Mouse (Mus musculus) WW6 (cell line): ENCODE measurements around the gene Mapk3.
"Not testable (repeated sequence)": the region's sequence is repeated elsewhere in the genome, so short reads cannot be mapped to it uniquely, and the experiment has no call there.

Experiments
- DNase-seq: peaks from one replicate; pipeline ENCODE4 v3.0.0-alpha.2; 2013; ENCODE audit warnings: low read depth, low spot score

The Mapk3 gene

DNA sequence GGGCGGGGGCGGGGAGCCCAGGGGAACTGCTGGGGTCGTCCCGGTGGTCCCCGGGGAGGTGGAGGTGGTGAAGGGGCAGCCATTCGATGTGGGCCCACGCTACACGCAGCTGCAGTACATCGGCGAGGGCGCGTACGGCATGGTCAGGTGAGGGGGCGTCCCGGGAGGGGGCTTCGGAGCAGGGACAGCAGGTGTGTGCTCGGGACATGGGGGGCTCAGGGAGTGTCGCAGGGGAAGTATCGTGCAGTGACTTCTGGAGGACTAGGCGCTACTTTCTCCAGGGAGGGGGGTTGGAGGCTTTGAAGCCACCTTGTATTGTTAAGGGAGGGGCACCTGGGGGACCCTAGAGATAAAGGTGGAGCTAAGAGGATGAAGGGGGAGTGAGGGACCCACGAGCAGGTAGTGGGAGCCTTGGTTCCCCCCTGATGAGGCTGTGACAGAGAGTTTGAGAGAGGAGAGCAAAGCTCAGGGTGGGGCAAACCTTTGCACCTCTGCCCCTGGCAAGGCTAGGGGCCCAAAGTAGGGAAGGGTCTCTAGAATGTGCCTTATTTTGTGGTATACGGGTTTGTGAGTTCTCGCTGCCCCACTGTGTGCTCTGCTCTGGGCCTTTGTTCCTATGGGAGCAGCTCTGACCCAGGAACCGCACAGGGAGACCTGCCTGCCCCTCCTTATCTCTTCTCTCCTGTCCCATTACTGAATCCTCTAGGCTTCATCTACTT lies 430 bp downstream of the Mapk3 start:
- DNase-seq: no peak

DNA sequence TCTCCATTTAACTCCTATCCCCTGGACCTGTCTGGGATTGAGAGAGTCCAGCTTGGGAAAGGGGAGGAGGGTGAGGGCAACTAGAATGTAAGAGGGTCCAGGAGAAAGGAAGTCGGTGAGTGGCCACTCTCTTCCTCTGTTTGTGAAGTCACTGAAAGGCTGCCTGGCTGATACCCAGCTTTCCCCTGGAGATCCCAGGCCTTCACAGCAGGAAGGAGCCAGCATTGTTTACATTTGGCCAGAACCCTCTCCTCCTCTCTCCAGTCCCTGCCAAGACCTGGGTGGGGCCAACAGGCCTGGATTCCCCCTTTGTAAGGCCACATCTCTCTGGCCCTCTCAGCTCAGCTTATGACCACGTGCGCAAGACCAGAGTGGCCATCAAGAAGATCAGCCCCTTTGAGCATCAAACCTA lies 996 bp downstream of the Mapk3 start:
- DNase-seq: no peak

DNA sequence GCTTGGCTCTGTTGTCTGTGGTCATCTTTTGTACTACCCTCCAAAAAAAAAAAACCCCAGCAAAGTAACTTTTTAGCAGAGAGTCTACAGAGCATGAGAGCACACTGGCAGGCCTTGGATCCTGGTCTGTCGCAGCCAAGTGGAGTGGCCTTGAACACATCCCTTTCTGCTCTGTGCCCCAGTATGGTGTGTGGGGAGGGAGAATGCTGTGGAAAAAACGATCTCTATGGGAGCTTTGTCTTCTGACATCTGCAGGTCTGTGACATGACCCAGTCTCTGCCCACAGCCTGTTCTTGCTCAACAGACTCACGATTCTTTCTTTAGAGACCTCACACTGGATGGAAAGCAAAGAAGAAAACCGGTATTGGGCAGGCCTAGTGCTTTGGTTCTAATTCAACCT lies 1.6 kb downstream of the Mapk3 start:
- no peak for DNase-seq

DNA sequence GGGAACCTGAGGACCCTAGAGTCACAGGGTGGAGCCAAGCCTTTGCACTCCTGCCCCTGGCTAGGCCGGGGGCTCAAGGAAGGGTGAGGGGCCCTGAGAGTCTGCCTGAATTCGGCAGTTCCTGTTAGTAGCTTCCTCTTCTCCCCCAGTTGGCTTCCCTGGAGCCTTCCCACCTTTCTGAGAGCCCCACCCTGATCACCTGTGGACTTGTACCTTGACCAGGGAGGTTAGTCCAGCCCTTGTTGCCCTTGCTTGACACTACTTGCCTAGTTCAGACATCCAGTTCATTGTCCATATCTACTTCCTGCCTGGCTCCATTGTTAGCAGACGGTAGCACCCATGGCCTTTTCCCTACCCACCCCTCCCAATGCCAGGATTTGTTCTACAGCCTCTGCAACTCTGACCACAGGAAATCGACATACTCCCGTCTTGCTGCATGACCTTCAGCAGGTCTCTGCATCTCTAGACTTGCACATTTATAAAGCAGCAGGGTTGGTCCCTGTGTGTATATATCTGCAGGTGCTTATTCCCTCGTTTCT lies 2.2 kb downstream of the Mapk3 start:
- DNase-seq: no peak

DNA sequence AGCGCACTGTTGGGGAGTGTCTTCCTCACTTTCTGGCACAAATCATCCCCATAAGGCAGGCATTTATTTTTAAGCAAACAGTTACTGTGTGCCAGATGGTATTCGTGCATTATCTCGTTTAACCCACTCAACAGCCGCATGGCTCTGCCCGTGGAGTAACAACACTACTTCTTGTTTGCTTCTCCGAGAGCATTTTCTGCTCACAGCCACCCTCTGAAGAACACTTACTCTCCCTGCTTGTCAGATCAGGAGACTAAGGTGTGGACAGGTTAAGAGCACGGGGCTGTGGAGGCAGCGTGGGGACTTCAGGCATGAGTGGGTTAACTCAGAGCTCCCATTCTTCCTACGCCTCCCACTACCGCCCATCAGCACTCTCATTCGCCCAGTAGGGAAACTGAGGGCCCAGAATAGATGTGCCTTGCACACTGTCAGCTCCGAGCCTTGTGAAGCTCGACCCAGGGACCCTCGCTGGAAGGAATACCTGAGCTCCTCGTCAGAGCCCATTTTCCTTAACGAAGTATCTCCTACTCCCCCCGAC lies 3.1 kb downstream of the Mapk3 start:
- DNase-seq: no peak

DNA sequence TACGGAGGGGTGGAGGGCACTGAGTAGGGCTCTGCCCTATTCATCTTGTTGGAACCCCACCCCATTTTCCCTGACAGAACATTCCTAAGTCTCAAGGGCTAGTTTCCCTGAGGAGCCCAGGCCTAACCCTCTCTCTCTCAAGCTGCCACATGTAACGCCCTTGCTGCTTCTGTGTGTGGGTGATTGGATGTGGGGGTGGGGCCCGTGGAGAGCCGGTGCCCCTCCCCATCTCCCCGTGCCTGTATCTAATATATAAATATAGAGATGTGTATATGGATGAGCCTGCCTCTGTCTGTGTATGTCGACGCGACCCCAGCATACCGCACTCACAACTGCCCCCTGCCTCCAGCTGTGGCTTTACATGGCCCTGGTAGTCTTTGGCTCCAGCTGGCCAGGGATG lies 6.1 kb downstream of the Mapk3 start:
- no peak for DNase-seq

DNA sequence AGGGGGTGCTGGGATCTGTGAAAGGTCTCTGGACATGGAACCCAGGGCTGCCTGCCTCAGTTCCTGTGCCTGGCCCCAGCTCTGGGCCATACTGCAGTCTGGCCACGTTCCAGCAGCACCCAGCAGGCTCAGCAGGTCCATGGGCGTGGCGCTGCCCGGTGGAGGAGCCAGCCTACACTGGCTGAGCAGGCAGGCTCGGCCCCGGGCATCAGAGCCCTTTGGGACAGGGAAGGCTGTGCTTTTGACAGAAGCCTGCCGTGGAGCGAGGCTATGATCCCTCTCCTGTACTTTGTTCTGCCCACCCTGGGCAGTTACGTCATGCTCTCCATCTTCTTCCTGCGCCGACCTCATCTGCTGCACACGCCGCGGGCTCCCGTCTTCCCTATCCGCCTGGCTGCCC lies 6.8 kb downstream of the Mapk3 start, which contains the start of gene Gdpd3:
Gene Gdpd3 (plus strand): TSS at position 134 of the 400 bp plus-strand sequence.
- DNase-seq: no peak

DNA sequence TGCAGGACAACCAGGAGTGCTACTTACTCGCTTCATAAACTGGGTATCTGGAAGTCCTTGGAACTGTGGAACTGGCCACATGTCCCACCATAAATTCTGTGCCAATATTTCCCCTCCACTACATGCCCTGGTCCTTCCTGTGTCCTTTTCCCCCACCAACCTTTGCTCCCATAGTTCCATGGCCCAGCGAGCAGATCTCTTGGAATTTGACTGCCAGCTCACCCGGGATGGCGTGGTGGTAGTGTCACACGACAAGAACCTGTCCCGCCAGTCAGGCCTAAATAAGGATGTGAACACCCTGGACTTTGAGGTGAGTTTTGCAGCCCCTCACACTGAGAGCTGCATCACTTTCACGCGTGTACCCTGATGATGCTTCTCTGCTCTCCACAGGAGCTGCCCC lies 7.6 kb downstream of the Mapk3 start:
- DNase-seq: no peak

DNA sequence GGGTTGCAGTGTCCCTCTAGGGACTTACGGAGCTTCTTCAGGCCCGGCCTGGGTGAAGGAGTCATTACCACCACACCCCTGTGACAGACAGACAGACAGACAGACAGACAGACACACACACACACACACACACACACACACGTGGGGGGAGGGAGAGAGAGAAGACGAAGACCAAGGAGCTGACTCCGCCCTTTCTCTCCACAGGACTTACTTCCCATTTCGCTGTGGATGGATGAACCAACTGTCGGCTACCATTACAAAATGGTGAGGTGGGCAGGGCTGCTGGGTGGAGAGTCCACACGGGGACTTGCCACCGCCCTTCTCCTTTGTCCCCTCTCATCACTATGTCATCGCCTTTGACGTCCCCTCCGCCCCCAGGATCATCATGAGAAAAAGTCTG lies 11.4 kb downstream of the Mapk3 start:
- no peak for DNase-seq

DNA sequence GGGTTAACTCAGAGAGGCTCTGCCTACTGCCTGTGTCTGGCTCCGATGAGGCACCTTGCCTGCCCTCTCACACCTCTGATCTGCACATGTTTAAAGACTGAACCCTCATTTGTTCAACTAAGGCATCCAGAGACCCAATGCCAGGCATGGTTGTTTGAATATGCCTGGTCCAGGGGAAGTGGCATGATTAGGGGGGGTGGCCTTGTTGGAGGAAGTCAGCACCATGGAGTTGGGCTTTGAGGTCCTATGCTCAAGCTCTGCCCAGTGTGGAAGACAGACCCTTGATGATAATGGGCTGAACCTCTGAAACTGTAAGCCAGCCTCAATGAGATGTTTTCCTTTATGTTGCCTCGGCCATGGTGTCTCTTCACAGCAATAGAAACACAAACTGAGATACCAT lies 13.9 kb downstream of the Mapk3 start:
- no peak for DNase-seq

DNA sequence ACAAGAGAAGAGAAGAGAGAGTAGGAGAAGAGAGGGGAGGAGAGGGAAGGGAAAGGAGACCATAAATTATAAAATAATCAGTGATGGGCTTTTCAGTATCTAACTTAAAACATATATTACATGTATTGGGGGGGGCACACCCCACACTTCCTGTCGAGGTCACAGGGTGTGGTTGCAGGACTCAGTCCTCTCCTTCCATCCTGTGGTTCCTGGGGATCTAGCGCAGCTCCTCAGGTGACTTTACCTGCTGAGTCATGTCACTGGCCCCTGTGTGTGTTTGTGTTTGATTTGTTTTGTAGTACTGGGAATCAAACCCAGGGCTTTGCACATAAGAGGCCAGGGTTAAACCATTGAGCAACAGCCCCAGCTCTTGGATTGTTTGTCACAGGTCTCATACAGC lies 15.1 kb downstream of the Mapk3 start:
- no peak for DNase-seq

DNA sequence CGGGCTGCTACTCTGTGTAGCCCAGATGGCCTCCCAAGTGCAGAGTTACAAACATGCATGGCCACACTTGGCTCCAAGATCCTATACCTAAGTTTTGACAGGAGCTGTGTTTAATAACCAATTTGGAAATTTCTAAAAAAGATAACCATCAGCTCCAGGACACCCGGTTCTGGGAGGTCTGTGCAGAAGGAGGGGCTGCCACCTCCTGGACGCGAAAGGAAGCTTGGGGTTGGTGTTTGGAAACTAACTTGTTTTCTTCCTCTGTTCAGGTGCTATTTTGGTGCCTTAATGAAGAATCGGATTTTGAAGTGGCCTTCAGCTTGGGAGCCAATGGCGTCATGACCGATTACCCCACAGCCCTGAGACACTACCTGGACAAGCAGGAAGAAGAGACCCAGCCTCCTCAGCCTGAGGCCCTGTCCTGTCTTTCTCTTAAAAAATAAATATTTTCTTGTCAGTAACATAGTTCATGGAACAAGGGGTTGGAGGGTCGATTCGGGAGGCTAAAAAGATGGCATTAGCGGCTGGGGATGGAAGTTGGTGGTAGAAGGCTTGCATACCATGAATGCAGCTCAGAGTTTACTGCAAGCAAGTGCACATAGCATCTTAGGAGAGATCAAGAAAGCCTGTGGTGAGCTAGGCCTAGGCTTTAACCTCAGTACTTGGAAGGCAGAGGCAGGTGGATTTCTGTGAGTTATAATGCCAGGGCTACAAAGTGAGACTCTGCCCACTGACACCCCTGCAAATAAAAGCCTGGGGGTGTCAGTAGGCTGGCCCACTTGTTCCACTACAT lies 16.0 kb downstream of the Mapk3 start:
- no peak for DNase-seq

DNA sequence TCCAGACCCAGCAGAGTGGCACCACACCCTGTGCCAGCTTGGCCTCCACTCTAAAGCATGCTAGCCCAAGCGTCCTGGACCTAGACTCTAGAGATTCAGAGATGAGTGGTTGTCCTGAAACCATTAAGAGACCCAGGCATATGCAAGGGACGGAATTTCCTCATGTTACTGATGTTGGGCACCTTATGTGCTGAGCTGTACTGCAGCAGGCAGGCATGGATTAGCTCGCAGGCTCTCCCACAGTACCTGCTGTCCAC lies 16.5 kb downstream of the Mapk3 start:
- no peak for DNase-seq

DNA sequence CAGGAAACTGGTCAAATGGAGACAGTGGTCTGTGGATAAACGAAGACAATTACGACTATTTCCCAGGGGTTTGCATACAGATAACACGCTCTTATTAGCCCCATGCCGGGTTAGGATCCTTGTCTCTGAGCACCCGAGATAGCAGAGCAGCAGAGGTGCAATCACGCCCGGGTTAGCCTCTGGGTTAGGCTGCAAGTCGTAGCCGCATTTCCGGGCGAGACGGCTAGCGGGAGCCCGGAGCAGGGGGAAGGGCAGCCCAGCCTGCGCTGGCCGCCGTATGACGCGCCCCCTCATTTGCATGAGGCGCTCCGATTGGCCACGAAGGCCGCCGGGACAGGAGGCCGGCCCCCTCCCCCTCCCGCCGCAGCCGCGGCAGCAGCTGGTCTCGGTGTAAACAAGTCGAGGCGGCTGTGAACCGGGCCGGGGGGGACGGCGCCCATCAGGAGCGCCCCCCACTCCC lies 17.2 kb downstream of the Mapk3 start, which contains the start of gene Ypel3:
Gene Ypel3 (plus strand): TSS at position 358 of the 460 bp plus-strand sequence.
- DNase-seq: no peak

DNA sequence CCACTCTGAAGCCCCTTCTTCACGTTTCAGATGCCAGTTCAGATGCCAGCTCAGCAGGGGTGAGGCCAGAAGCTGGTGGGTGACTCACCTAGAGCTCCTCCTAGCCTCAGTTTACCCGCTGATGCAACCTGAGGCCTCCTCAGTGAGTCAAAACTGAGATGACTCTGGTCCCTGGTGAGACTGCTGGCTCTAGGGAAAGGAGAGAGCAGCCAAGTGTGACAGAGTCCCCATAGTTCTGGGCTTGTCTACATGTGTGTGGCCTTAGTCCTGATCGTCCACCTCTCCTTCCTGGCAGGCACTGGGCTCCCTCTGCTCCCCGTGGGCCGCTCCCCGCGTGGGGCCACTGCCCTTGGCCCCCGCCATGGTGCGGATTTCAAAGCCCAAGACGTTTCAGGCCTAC lies 18.1 kb downstream of the Mapk3 start:
- DNase-seq: no peak

DNA sequence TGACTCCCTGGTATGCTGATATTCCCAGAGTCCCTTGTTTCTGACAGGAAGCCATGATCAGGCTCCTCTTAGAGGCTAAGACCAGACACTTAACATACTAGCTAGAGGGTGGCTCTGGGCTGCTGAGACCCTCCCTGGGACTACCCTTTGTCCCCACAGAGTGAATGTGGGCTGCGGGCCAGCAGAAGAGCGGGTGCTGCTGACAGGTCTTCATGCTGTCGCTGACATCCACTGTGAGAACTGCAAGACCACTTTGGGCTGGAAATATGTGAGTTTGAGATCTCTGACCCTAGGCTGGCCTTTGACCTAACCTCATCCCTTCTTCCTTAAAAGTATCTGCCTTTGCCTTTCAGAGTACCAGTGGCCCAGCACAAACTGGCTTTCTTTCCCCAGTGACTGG lies 18.7 kb downstream of the Mapk3 start:
- no peak for DNase-seq

DNA sequence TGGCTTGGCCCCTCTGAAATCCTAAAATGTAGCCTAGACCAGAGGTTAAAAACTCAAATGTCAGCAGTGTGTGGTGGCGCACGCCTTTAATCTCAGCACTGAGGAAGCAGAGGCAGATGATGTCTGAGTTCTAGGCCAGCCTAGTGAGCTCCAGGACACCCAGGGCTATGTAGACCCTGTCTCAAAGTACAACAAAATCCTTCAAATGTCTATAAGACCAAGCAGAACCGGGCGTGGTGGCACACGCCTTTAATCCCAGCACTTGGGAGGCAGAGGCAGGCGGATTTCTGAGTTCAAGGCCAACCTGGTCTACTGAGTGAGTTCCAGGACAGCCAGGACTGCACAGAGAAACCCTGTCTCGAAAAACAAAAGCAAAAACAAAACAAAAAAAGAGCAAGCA lies 19.7 kb downstream of the Mapk3 start:
- DNase-seq: not testable (repeated sequence)

DNA sequence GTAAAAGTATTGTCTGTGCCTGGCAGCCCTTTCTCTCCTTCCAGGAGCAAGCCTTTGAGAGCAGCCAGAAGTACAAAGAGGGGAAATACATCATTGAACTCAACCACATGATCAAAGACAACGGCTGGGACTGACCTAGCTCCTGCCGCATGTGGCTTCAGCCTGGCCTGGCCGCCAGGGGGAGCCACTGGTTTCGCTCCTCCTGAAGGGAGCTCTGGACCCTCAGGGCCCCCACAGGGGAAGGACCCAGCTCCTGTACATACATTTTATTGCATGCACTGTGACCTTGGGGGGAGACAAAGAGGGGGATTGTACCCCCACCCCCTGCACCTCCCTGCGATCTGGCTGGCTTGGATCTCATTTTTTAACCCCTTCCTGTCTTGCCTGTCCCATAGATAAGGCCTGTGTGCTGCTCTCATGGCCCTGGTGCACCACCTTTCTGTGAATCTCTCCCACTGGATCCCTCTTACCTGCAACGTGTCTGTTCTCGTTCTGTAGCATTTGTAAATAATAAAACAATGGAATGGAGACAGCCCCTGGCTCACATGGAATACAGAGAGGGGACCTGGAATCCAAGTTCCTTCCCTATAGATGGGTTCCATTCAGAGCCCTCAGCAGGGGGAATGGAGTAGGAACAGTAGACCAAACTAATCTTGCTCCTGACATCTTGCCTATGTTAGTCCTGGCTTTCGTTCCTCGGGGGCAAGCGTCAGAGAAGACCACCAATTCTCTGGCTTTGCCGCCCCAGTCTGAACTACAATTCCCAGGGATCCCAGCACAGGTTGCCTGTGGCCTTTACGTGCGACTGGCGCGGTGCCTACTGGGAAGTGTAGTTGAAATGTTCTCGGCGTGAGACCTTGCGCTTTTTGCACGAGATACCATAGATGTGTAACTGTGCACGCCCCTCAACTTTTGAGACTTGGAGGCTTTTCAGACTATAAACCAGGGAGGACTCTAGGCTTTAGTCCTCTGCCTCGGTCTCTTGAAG lies 20.9 kb downstream of the Mapk3 start:
- DNase-seq: peak; percentile 63

DNA sequence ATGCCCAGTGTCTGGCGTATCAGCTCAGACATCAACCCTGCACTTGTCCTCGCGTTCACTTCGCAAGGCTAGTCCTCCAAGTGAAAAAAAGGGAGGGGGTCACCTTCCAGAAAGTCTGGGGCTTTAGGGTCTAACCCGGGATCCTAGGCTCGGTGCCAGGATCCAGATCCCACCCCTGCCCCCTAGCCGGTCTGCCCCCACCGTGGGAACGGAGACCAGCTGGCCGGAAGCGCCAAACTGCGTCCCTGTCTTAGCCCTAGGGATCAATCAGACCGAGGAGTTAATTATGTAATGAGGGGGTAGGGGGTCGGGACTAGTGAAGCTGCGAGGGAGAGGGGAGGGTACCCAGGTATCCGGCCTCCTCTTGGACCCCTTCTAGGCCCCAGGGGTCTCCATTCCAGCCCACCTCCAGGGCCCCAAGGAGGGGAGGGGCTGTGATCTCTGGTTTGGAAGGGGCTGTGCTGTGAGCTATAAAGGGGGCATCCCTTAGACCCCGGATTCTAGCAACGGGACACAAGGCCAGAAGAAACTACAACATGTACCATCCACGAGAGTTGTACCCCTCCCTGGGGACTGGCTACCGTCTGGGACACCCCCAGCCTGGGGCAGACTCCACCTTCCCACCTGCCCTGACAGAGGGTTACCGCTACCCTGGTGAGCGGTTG lies 21.7 kb downstream of the Mapk3 start, which contains the start of gene Tbx6:
Gene Tbx6 (plus strand): TSS at position 513 of the 665 bp plus-strand sequence.
- no peak for DNase-seq

DNA sequence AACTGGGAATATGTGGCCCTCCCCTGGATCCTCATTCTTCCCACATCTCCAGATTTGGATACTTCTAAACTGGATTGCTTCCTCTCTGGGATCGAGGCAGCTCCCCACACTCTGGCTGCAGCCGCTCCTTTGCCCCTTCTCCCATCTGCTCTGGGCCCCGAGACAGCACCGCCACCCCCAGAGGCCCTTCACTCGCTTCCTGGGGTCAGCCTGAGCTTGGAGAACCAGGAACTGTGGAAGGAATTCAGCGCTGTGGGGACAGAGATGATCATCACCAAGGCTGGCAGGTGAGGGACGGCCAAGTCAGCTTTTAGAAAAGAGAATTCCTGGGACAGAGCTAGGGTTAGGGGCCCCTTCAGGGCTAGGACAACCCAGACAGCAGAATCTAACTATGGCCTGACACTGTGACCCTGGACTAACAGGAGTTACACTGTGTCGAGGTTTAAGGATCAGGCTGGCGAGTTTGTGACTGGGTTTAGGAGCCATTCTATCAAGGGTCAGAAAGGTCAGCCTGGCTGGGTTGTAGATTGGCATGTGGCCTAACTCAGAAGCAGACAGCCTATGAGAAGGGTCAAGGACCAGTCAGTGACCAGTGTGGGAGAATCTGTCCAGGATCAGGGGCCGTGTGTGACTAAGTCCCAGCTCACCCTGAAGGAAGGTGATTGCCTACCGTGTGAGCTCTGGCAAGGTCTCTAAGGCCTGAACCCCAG lies 22.4 kb downstream of the Mapk3 start:
- DNase-seq: no peak
